Mouse (Mus musculus) left cerebral cortex, postnatal 36 days (tissue): ENCODE data around the gene Ppp5c. TPM values are rescaled to one million over a fixed set of nuclear protein-coding genes. Genes with fewer than 3 reads are reported as not detected.
"Not testable (repeated sequence)": the region's sequence is repeated elsewhere in the genome, so short reads cannot be mapped to it uniquely, and the experiment has no call there.

ENCODE experiments used
- DNase-seq, 2 experiments: peaks; one replicate each; pipeline ENCODE4 v3.0.0; 2021 to 2022; ENCODE audit warnings: low spot score in 2 of 2, mixed read lengths in 1 of 2
- intact Hi-C: fragments of 180-260 bp; cut with DNase I; formaldehyde crosslinking; loops from one replicate; pipeline ENCODE4 v1.15.1; 2025
- total RNA-seq, 2 experiments: library from RNA; stranded (reverse); gene quantifications; 2 replicates each; pipeline ENCODE4 v1.2.3; 2021

Gene Ppp5c
- total RNA-seq: 100 to 1,000 TPM; 159 to 168 TPM

DNA sequence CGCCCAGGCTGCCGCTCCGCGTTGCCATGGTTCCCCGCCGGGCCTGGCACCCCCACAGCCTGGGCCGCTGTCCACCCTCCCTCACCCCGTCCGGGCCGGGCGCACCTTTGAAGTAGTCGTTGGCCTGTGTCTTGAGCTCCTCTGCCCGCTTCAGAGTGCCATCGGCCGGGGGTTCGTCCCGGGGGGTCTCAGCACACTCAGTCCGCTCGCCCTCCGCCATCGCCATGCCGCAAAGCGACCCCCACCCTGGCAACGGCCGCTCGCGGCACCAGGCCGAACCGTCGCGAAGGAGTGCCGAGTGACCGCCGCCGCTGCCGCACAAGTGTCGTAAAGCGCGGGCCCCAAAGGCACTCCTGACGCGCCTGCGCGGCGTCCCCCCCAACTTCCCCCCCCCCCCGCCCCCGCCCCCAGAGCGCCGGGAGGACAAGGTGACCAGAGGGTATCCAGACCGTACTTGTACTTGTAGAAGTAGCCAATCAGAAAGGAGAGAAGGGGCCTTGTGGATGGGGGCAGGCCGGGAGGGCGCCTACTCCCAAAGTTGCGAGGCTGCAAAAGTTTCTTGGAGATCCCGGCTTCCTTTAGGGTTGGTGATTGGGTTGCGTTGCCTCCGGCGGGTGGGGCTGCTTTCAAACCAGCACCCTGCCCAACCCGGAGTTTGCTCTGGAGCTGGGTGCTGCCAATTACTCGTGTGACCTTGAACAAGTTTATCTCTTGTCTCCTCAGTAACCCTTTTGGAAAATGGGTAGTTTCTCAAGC is at the start of gene Ppp5c:
Gene Ppp5c (minus strand): TSS at position 337 of the 756 bp plus-strand sequence.
- DNase-seq: peak; percentile 91 to 92
- intact Hi-C loops: loop anchor here (2.0 kb wide), 1 partner anchor 25 kb away; no protein-coding TSS in a partner anchor

DNA sequence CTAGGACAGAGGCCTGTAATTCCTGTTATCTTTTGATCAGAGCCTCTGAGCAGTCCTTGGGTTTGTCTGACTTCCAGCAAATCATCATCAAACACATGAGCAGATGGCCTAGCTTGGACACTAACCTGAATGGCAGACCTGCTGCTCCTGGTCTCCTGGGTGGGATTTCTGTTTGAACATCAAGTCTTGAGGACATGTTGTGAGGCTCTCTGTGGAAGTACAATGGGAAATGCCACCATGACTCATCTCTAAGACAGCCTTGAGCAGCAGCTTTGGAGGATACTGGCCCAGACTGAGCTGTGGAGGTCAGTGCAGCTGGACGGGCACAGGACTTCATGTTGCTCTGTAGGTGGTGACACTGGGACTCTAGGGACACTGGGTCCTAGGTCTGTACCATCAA is 48.8 kb upstream of the Ppp5c start:
- no peak for DNase-seq
- intact Hi-C loops: loop anchor here (10.0 kb wide), 2 partner anchors 1608 to 1788 kb away; partner anchors contain the start of gene Psg20

DNA sequence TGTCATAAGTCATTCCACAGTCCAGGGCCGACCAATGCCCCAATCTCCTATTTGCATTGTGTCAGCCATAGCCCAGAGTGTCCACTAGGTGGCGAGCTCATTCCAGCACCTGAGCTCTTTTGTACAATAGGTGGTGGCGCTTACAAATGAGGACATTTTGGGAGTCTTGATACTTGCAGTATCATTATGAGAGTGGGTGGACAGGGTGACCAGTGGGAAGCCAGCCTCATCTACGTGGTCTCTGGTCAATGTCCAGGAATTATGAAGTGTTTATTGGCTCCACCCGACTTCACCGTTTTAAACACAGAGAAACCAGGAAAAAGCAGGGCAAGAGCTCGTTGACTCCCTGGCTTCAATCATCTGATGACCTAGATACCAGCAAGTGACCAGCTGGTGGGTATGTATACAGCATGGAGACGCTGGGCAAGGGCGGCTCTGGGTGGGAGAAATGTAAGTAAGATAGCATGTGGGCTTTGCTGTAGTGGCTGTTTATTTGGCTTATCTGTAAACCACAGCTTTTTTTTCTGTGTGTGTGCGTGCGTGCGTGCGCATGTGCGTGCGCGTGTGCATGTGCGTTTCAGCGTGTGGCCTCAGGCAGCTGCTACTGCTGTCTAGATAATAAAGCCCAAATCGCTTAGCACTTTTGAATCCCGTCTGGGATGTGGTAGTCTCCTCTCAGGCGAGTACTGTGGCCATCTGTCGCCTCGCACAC is 46.3 kb upstream of the Ppp5c start, which contains the start of gene Psg16:
Gene Psg16 (plus strand): TSS at position 137 of the 712 bp plus-strand sequence.
- DNase-seq: peak; percentile 54 to 60
- intact Hi-C loops: loop anchor here (10.0 kb wide), 2 partner anchors 1611 to 1791 kb away; partner anchors contain the start of gene Psg20

DNA sequence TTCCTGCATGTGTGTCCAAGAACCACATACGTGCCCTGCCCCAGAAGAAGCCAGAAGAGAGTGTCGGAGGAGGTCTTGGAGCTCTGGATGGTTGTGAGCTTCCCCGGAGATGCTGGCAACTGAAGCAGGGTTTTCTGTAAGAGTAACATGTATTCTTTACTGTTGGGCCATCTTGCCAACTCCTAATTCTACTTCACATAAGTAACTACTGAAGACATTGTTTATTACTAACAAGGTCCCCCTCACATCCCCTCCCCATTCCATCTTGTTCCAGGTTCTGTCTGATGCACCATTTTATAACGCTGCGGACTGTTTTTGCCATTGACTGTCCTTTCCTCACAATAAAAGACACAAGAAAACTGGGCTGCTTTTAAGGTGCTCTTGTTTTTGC is 45.8 kb upstream of the Ppp5c start:
- no peak for DNase-seq
- intact Hi-C loops: loop anchor here (10.0 kb wide), 2 partner anchors 1611 to 1791 kb away; partner anchors contain the start of gene Psg20

DNA sequence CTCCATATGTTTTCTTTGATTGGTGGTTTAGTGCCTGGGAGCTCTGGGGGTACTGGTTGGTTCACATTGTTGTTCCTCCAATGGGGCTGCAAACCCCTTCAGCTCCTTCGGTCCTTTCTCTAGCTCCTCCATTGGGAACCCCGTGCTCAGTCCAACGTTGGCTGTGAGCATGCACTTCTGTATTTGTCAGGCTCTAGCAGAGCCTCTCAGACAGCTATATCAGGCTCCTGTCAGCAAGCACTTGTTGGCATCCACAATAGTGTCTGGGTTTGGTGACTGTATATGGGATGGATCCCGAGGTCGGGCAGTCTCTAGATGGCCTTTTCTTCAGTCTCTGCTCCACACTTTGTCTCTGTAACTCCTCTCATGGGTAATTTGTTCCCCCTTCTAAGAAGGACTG is 39.9 kb upstream of the Ppp5c start:
- not testable (repeated sequence) for DNase-seq
- intact Hi-C loops: loop anchor here (5.0 kb wide), 1 partner anchor 115 kb away; no protein-coding TSS in a partner anchor

DNA sequence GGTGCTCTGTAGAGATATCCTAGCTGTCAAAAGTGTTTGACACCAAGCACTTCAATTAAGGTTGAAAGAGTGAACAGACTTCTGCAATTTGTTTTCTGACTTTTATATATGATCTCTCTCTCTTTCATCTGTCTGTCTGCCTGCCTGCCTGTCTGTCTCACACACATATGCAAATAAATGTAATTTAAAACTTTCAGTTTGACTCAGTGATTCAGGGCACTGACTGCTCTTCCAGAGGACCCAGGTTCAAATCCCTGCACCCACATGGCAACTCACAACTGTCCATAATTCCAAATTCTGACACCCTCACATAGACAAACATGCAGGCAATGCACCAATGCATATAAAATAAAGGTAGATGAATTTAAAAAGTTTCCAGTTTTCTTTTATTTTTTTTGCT is 39.3 kb upstream of the Ppp5c start:
- intact Hi-C loops: loop anchor here (5.0 kb wide), 1 partner anchor 115 kb away; no protein-coding TSS in a partner anchor
- DNase-seq: no peak

DNA sequence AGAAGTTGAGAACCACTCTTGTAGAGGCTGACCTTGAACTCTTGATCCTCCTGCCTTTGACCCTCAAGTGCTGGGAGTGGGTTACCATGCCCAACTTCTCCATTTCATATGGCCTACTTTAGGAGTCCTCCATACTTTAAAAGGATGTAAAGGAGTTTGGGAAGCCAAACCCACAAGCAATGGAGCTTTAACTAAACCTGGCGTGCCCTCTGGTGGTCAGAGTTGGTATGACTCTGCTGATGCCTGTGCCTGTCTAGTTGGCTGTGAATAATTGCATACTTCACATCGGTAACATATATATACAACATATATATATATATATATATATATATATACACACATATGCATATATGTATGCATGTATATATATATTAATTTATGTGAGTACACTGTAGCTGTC is 38.7 kb upstream of the Ppp5c start:
- DNase-seq: peak; percentile 75 to 86

DNA sequence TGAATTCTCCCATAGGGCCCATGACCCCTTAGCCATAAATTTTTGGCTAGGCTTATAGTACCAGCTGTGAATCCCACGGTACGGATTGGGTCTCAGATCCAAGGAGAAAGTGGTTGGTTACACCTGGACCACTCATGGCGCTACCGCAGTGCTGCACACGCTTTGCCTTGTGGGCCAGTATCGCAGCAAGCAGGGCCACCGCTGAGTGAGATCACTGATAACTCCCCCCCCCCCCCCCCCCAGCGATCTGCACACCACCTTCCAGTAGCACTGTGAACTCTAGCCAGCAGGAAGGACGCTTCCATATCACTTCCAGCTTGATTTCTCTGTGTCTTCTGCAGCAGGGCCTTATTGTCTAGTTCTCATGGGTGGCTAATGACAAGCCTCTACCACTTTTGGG is 37.9 kb upstream of the Ppp5c start:
- DNase-seq: no peak
- intact Hi-C loops: loop anchor here (5.0 kb wide), 1 partner anchor 113 kb away; no protein-coding TSS in a partner anchor

More for the DNA sequence above, 38.7 kb upstream of the Ppp5c start:
- intact Hi-C loops: loop anchor here (5.0 kb wide), 1 partner anchor 114 kb away; no protein-coding TSS in a partner anchor

DNA sequence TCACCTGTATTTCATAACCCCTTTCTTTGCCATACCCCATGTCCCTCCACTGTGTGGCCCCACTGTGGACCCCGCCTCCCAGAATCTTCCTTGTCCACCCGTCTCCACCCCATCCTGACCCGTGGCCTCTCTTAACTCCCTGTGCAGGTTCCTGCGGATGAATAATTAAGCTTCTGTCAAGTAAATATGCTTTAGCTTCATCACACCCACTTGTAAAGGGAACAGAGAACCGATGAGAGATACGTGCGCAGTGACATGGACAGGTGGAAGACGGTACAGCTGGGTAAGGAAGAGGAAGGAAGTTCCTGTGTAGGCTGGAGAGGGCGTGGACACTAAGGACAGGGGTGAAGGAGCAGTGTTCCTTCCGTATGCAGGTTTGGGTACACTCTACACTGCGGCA is 35.1 kb upstream of the Ppp5c start:
- intact Hi-C loops: loop anchor here (2.0 to 5.0 kb wide), 2 partner anchors 51 to 130 kb away; no protein-coding TSS in a partner anchor
- DNase-seq: no peak

DNA sequence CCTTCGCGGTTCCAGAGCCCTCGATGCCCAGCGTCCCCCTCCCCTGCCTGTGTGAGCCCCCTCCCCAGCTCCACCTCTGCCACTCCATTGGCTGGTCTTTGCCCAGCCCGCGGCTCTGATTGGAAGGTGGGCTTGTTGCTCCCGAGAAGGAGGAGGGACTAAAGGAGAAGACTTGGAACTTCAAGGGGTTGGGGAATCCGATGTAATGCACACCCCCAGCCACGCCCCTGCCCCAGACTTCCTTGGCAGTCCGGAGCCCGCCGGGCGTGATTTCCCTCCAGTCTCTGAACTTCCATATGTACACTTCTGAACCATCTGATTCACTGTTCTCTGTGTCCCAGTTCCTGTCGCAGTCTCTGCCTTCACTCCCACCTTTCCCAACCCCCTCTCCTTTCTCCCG is 34.7 kb upstream of the Ppp5c start, which contains the start of gene Hif3a:
Gene Hif3a (minus strand): TSS at position 39 of the 400 bp plus-strand sequence.
- intact Hi-C loops: loop anchor here (2.0 to 5.0 kb wide), 2 partner anchors 50 to 130 kb away; no protein-coding TSS in a partner anchor

DNA sequence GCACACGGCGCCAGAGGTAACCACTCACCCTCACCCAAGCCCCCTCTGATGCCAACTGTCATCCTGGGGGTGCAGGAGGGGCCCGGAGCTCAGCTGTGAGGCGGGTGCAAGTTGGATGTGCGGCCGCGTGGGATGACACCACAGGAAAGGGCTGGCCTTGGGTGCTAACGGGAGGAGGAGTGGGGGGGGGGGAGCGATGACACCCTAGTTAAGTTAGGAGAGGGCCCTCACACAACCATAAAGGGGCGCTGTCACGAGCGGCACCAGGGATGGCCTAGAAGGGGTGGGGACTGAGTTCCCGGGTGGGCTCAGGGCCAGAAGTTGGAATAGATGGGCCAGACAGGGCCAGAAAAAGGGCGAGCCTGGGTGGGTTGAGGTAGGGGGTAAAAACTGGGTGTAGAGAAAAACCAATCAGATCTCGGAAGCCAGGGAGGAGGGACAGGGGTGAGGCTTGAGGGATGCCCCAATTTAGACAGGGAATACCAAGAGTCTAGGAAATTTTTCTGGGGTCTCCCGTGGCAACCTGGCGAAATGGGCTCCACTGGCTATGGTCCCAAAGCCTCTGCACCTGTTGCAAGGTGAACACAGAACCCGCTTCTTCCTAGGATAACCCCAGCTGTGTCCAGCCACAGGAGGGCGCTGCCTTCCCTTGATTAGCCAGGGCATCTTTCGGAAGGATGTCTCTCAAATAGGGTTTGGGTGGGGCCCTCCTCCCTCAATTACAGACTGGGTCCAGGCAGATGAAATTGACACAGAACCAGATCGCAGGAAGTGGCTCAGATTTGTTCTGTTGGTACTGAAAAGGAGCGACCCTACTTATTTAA is 33.3 kb upstream of the Ppp5c start:
- intact Hi-C loops: loop anchor here (5.0 kb wide), 1 partner anchor 49 kb away; no protein-coding TSS in a partner anchor
- no peak for DNase-seq

More for the DNA sequence above, 34.7 kb upstream of the Ppp5c start, which contains the start of gene Hif3a:
- no peak for DNase-seq

DNA sequence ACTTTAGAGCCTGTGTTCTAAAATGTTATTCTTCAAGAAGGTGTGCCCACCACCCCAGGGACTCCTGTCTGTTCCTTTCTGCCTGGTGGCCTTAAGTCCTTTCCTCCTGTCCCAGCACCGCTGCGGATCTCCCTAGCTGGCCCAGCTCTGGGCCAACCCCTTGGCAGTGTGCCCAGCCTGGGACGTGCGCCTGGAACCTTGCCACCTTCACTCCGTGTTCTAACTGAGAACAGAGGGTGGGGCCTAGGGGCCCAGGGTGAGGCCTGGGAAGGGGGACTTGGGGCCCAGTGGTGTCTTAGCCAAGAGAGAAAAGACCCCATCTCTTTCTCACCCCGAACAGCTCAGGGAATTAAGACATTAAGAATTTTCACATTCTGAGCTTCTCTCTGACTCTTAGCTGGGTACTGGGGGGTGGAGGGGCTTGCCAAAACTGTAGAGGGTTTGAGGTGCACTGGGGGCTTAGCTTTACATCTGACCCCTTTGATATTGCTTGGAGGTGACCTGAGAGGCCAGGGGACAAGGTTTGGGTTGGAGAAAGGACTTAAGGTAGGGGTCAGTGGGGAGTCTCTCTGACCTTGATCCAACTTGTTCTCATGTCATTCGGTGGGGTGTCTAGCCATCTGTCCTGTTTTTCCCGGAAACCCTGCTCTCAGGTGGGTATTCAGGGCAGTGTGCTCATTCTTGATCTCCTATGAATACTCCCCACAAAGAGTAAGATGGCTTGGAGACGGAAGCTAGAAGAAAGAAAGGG is 32.5 kb upstream of the Ppp5c start:
- intact Hi-C loops: loop anchor here (5.0 kb wide), 1 partner anchor 48 kb away; no protein-coding TSS in a partner anchor
- DNase-seq: peak; percentile 80 to 88

DNA sequence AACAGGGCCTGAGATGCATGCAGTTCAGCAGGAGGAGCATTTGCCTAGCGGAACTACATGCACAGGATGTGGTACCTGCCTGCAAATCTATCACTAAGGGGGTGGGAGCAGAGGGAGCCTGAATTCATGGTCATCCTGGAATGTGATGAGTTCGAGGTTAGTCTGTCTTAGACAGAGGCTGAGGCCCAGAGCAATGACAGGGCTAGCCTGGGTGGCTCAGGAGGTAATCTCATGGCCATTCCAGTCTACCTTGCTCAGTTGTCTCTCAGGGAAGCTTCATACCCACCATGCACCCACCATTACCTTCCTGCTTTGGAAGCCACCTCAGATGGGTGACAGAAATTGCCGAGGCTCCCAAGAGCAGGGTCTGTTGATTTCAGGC is 31.7 kb upstream of the Ppp5c start:
- intact Hi-C loops: no loop called here
- no peak for DNase-seq

DNA sequence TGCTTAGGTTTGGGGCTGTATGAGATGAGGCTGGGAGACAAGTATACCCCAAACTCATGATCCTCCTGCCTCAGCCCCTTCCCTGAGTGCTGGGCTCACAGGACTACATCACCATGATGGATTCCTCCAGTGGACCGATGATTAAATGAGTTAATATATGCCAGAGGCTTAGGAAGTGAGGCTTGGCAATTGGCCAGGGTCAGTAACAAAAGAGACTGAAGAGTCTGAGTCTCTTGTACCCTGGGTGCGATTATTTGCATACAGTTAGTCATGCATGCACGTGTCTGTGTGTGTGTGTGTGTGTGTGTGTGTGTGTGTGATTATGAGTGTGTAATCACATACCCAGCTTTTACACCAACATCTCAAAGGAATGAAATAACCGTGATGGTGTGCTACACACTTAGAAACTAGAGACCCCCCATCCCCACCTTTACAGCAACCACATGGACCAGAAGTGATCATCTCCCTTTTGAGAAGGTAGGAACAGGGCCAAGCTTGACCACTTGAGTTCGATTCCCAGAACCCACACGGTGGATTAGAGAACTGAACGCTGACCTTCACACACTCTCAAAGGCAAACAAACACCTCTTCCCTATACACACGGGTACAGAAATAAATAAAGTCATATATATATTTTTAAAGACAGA is 31.2 kb upstream of the Ppp5c start:
- intact Hi-C loops: no loop called here
- no peak for DNase-seq

DNA sequence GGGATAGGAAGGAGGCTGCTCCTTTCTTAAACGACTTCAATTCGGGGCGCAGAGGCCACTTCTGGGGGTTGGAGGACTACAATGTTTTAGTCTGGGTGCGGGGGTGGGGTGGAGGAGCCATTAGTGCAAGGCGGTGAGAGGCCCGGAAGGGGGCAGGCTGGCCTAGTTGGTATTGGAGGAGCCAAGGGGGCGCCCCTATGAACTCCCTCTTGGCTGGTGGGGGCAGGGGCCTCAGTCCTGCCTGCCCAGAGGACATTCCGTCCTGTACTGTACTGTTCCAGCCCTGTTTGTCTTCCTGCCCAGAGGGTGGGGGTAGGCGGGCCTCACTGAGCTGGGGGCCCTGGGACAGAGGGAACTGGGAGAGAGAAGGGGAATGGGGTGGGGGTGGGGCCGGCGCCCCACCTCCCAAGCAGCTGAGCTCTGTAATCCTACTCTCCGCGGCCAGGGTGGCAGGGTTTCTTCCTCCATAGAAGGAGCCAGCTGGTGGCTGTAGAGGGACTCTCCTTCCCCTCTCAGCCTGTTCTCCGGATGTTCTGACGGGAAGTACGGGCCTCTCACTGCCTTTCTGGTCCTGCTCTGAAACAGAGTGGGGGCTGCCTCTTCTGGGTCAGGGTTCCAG is 30.5 kb upstream of the Ppp5c start:
- intact Hi-C loops: no loop called here
- peak; percentile 67 to 72 for DNase-seq

DNA sequence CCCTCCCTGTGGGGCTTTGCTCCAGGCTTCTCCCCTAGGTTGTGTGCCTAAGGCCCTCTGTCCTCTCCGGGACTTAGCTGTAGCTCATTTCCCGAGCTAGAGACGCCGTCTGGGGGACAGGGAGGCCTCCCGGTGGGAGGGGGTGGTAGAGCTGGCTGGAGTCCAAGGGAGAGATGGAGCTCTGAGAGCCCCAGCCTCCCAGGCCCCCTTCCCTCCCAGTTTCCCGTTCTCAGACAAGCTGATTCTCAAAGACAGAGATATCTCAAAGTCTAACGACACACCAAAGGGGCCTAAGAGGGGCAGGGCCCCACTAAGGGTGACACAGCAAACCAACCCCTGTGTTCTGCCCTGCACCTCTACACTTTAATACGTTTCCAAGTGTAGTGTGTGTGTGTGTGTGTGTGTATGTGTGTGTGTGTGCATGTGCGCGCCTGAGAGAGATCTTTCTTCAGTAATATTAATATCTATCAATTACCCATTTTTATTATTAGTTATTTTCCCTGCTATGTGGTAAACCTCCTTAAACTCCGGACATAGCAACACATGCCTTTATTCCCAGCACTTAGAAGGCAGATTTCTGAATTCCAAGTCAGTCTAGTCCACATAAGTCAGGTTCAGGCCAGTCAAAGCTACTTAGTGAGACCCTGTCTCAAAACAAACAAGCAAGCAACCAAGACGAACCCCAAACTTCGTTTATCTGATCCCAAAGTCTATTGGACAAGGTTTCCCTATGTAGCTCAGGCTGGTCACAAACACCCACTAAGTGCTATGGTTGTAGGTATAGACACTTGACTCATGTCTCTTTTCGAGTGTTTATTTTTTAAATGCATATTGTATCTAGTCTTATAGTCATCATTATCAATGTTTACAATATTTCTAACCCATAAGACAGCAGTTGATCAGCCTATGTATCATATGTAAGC is 29.1 kb upstream of the Ppp5c start:
- no peak for DNase-seq
- intact Hi-C loops: no loop called here
